Mouse (Mus musculus): ENCODE data around the gene Zfp326.

The Zfp326 gene

GRCm38 (mm10) chr5:105941951-105942350 is 65.6 kb downstream of the Zfp326 start:
- DNase-seq (ENCODE audit: low spot score) = no peak
